Mouse (Mus musculus): Measurements from ENCODE around the gene Abcc3. TPM values are rescaled to one million over a fixed set of nuclear protein-coding genes. Genes with fewer than 3 reads are reported as not detected.
A peak's percentile ranks its signal among the peaks of the same experiment; 100 is the strongest.
"Not testable (repeated sequence)": the region's sequence is repeated elsewhere in the genome, so short reads cannot be mapped to it uniquely, and the experiment has no call there.

Abcc3 gene
- polyA plus RNA-seq, 1 experiment from 2014 or later, result 0.64 TPM

DNA sequence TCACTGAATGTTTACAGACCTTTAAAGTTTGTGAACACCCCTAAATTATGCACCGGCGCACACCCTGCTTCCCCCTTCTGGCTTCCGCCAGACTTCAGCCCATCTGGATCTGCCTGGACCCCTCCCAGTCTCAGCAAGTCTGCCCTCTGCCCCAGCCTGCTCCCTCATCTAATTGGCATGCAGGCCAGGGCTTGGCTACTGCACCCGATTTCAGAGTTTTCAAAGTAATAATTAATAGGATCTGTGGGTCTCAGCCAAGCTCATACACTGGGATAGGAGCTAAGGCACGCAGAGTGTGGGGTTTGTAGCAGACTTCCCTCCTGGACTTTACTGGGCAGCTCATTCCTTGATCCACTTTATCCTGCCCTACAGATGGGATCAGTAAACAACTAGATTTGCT lies 11.4 kb upstream of the Abcc3 start:
- H3K27me3 ChIP-seq, result no peaks in the 10 kb centered on the region
- POLR2A ChIA-PET, result interaction anchor here (0.8 to 1.6 kb wide), 4 partner anchors 58 to 75 kb away, joined by 3 to 5 read pairs (median 3); no protein-coding TSS in a partner anchor
- TF ChIP-seq CTCF (IDR thresholded peaks at IDR 0.05), result no peak
- peak; percentile 84 for ATAC-seq
- in situ Hi-C loops (cut with MboI; ENCODE audit: low pct_unique_long_range_greater_than_20kb), result no loop called here
- CTCF ChIA-PET, result interaction anchor here (0.7 to 4.7 kb wide), 18 partner anchors 8 to 145 kb away, joined by 3 to 47 read pairs (median 6); partner anchors contain the start of gene Spata20
- DNase-seq (ENCODE audit: low read depth, low spot score), result peak; percentile 92

DNA sequence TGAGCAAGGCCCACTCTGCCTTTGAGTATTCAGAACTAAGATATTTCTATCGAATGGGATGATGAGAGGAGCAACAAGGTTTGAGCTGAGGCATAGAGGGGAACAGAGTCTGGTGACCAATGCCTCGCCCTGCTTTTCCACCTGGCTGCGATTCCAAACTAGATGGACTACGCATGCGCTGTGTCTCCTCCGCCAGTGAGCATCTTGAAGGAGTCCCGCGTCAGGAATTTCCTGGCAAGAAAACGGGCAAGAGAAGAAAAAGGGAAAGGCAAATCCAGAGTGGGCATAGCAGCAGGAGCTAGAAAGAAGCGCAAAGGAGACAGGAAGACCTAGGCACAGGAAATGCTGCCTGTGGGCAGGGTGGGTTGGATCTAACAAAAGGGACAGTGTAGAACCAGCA lies 11.0 kb upstream of the Abcc3 start:
- H3K27me3 ChIP-seq, result no peaks in the 10 kb centered on the region
- in situ Hi-C loops (cut with MboI; ENCODE audit: low pct_unique_long_range_greater_than_20kb), result no loop called here
- POLR2A ChIA-PET, result interaction anchor here (0.8 to 1.6 kb wide), 3 partner anchors 61 to 74 kb away, joined by 3 to 5 read pairs (median 3); no protein-coding TSS in a partner anchor
- ATAC-seq (no peak), DNase-seq (ENCODE audit: low read depth, low spot score) (no peak)
- CTCF ChIA-PET, result interaction anchor here (0.7 to 4.7 kb wide), 17 partner anchors 8 to 146 kb away, joined by 3 to 47 read pairs (median 6); partner anchors contain the start of genes Rsad1 and Spata20
- TF ChIP-seq CTCF (IDR thresholded peaks at IDR 0.05), result no peak

DNA sequence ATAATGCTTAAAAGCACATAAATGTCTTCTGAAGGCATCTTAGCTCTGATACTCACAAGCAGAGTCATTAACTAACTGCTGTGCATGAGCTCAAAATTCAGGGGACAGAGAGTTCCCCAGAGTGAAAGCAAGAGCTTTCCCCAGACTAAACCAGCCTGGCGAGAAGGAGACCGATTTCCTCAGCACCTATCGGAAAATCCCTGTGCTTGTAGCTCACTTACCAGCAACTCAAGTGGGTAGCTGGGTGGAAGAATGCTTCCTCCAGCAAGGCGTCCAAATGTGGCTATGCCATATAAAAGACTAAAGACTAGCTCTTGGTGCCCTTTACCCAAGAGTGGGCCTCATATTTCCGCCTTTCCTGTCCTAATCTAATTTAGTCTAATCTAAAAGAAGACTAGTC lies 9.9 kb upstream of the Abcc3 start:
- ChIA-PET POLR2A (no interaction called here), CTCF (interaction anchor here (1.0 to 1.4 kb wide), 5 partner anchors 13 to 146 kb away, joined by 3 to 5 read pairs (median 3); partner anchors contain the start of gene Rsad1)
- no peaks in the 10 kb centered on the region for H3K27me3 ChIP-seq
- no peak for DNase-seq (ENCODE audit: low read depth, low spot score)
- TF ChIP-seq CTCF (IDR thresholded peaks at IDR 0.05), result no peak
- in situ Hi-C loops (cut with MboI; ENCODE audit: low pct_unique_long_range_greater_than_20kb), result no loop called here
- no peak for ATAC-seq

DNA sequence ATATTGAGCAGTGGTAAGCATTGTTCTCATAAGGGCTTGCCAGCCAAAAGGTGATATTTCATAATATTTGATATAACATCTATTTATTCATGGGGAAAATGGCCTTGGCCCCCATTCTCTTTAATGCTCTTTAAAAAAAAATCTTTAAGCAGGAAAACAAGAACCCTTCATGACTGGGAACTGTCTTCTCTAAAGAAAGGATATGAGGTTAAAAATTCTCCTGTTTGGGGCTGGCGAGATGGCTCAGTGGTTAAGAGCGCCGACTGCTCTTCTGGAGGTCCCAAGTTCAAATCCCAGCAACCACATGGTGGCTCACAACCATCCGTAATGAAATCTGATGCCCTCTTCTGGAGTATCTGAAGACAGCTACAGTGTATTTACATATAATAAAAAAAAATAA lies 9.2 kb upstream of the Abcc3 start:
- ATAC-seq; DNase-seq (ENCODE audit: low read depth, low spot score); POLR2A ChIA-PET; H3K27me3 ChIP-seq; in situ Hi-C loops (cut with MboI; ENCODE audit: low pct_unique_long_range_greater_than_20kb): not testable (repeated sequence)
- CTCF ChIA-PET, result interaction anchor here (1.0 to 1.4 kb wide), 4 partner anchors 12 to 71 kb away, joined by 3 to 5 read pairs (median 3); no protein-coding TSS in a partner anchor

DNA sequence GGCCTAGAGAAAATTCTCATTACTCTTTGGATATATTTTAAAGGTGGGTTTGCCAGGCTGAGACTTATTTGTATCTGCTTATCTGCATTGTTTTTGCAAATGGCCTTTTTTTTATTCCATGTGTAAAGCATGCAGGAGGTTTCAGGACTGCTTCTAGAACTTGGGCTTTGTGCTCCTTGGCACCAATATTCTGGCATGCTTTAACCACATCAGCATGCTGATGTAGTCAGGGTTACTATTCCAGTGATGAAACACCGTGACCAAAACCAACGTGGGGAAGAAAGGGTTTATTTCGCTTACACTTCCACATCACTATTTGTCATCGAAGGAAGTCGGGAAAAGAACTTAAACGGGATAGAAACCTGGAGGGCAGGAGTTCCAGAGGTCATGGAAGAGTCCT lies 8.2 kb upstream of the Abcc3 start:
- DNase-seq (ENCODE audit: low read depth, low spot score) (no peak), ATAC-seq (no peak)
- POLR2A ChIA-PET, result no interaction called here
- CTCF ChIA-PET, result no interaction called here
- no peak for TF ChIP-seq CTCF (IDR thresholded peaks at IDR 0.05)
- in situ Hi-C loops (cut with MboI; ENCODE audit: low pct_unique_long_range_greater_than_20kb), result no loop called here
- H3K27me3 ChIP-seq, result no peaks in the 10 kb centered on the region

DNA sequence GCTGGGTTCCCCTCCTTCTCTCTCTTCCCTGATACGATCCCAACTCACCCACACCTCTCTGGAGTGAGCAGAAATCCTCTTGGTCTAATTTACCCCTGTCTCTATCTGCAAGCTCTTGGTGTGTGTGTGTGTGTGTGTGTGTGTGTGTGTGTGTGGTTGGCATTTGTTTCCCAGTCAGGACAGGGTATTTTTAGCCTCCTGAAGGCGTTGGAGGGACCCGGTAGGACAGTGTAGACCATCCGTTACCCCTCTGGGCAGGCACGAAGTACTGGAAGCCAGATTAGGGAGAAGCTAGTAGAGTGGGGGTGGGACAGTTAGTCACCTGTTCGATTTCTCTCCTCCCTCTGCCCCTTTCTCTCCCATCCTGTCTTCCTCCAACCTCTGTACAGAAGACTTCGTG lies 1.3 kb upstream of the Abcc3 start:
- ATAC-seq (no peak), DNase-seq (ENCODE audit: low read depth, low spot score) (no peak)
- no peak for TF ChIP-seq CTCF (IDR thresholded peaks at IDR 0.05)
- in situ Hi-C loops (cut with MboI; ENCODE audit: low pct_unique_long_range_greater_than_20kb), result no loop called here
- CTCF ChIA-PET, result no interaction called here
- no peaks in the 10 kb centered on the region for H3K27me3 ChIP-seq
- POLR2A ChIA-PET, result interaction anchor here (0.7 kb wide), 1 partner anchor 180 kb away, joined by 6 read pairs; no protein-coding TSS in a partner anchor

DNA sequence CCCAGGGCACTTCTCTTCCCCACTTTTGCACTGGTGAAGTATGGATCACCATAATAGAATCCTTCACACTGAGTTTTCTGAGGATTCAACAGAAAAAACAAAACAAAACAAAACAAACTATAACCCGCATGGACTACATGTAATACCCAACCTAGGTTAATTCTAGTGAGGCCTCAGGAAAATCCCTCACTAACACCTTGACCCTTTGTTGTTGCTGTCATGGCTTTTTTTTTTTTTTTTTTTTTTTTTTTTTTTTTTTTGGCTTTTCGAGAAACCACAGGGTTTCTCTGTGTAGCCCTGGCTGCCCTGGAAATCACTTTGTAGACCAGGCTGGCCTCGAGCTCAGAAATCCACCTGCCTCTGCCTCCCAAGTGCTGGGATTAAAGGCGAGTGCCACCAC lies 693 bp upstream of the Abcc3 start:
- POLR2A ChIA-PET; ATAC-seq; H3K27me3 ChIP-seq; DNase-seq (ENCODE audit: low read depth, low spot score); in situ Hi-C loops (cut with MboI; ENCODE audit: low pct_unique_long_range_greater_than_20kb): not testable (repeated sequence)
- CTCF ChIA-PET, result interaction anchor here (1.4 kb wide), 1 partner anchor 10 kb away, joined by 3 read pairs; no protein-coding TSS in a partner anchor

DNA sequence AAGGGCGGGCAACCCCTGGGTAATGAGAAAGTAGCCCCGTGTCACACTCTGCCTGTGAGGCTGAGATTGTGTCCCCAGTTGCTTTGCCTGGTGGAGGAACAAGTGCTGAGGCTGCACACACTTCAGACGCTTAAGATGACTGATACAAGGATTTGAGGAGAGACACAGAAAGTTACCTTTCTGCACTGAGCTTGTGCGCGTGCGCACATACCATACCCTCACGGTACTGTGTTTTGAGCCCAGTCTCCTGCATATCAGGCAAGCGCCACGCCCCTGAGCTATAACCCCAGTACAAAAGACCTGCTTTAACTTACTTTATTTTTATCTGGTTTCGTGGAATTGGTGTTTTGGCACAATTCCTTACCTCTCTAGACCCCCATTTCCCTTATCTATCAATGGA lies 1.1 kb downstream of the Abcc3 start:
- H3K27me3 ChIP-seq, result no peaks in the 10 kb centered on the region
- CTCF ChIA-PET, result no interaction called here
- in situ Hi-C loops (cut with MboI; ENCODE audit: low pct_unique_long_range_greater_than_20kb), result no loop called here
- ATAC-seq (no peak), DNase-seq (ENCODE audit: low read depth, low spot score) (no peak)
- POLR2A ChIA-PET, result no interaction called here
- no peak for TF ChIP-seq CTCF (IDR thresholded peaks at IDR 0.05)

DNA sequence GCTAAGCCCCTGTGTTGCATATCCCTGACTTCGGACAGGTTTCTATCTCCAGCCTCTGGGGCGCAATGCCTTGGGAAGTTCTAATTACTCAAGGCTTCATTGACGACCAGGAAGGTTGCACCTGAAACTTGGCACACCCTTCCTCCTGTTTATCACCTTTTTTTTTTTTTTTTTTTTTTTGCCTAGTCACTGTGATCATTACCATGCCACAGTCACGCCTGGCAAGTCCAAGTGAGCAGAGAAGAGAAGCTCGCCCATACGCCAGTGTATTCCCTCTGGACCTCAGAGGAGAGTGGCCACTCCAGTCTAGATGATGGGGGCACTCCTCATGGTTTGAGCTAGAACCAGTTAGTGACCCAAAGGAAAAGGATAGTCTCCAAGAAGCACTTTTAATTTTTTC lies 2.0 kb downstream of the Abcc3 start:
- no peak for TF ChIP-seq CTCF (IDR thresholded peaks at IDR 0.05)
- ChIA-PET CTCF (interaction anchor here (1.4 kb wide), 1 partner anchor 12 kb away, joined by 5 read pairs; no protein-coding TSS in a partner anchor), POLR2A (no interaction called here)
- H3K27me3 ChIP-seq, result no peaks in the 10 kb centered on the region
- DNase-seq (ENCODE audit: low read depth, low spot score) (no peak), ATAC-seq (no peak)
- in situ Hi-C loops (cut with MboI; ENCODE audit: low pct_unique_long_range_greater_than_20kb), result no loop called here

DNA sequence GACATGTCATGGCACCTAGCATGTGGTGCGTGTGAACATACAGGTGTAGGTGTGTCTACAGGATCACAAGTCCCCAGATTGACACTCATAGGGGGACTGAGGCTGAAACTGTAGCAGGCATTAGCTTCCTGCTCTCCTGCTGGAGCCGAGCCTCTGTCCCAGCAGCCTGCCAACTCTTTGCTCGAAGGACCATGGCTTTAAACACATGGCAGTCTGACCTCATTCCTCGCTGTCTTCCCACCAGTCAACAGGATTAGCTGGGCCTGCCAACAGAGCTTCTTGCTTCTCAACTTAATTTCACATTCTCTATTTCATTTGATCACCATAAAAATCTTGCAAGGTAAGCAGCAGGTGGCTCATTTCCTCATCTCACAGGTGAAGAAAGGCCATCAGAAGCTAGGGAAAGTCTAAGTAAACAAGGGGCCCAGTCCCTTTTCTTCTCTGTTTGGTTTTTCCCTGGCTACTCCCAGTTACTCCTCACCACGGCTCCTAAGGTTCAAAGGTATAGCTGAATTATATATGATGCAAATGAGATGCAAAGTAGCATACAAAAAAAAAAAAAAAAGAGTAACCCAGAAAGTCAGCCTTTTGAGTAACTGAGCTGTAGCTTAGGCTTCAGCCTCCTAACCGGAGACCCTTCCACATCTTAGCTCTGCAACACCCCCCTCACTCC lies 2.9 kb downstream of the Abcc3 start:
- DNase-seq (ENCODE audit: low read depth, low spot score), result no peak
- no peak for ATAC-seq
- TF ChIP-seq CTCF (IDR thresholded peaks at IDR 0.05), result no peak
- in situ Hi-C loops (cut with MboI; ENCODE audit: low pct_unique_long_range_greater_than_20kb), result no loop called here
- POLR2A ChIA-PET, result interaction anchor here (0.7 kb wide), 1 partner anchor 17 kb away, joined by 3 read pairs; no protein-coding TSS in a partner anchor
- no peaks in the 10 kb centered on the region for H3K27me3 ChIP-seq
- CTCF ChIA-PET, result interaction anchor here (0.8 to 1.4 kb wide), 3 partner anchors 9 to 14 kb away, joined by 3 to 5 read pairs (median 4); no protein-coding TSS in a partner anchor

DNA sequence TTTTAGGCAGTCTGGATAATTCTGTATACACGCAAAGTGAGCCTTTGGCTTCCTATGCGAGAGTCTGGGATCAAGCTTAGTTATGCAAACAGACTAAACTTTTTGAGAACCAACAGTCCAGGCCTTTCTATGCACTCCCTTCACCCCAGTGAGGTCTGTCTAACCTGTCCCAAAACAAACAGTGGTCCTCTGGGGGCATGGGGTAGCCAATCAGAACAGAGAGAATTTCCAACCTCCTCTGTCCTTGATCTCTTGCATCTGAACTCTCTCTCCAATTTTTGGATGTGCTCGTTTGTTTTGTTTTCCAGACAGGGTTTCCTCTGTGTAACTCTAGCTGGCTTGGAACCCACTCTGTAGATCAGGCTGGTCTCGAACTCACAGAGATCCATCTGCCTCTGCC lies 3.8 kb downstream of the Abcc3 start:
- in situ Hi-C loops (cut with MboI; ENCODE audit: low pct_unique_long_range_greater_than_20kb), result no loop called here
- TF ChIP-seq CTCF (IDR thresholded peaks at IDR 0.05), result no peak
- CTCF ChIA-PET, result interaction anchor here (1.2 kb wide), 1 partner anchor 98 kb away, joined by 3 read pairs; no protein-coding TSS in a partner anchor
- H3K27me3 ChIP-seq, result no peaks in the 10 kb centered on the region
- DNase-seq (ENCODE audit: low read depth, low spot score), result no peak
- POLR2A ChIA-PET, result interaction anchor here (0.7 kb wide), 1 partner anchor 38 kb away, joined by 8 read pairs; no protein-coding TSS in a partner anchor
- no peak for ATAC-seq

All from Patski (cell line).